Mouse (Mus musculus): ENCODE data around the gene Cdc42bpg. TPM values are rescaled to one million over a fixed set of nuclear protein-coding genes. Genes with fewer than 3 reads are reported as not detected.
"Not testable (repeated sequence)": the region's sequence is repeated elsewhere in the genome, so short reads cannot be mapped to it uniquely, and the experiment has no call there.

The Cdc42bpg gene
- polyA plus RNA-seq, 1 experiment from 2014 or later = 1.2 TPM

DNA sequence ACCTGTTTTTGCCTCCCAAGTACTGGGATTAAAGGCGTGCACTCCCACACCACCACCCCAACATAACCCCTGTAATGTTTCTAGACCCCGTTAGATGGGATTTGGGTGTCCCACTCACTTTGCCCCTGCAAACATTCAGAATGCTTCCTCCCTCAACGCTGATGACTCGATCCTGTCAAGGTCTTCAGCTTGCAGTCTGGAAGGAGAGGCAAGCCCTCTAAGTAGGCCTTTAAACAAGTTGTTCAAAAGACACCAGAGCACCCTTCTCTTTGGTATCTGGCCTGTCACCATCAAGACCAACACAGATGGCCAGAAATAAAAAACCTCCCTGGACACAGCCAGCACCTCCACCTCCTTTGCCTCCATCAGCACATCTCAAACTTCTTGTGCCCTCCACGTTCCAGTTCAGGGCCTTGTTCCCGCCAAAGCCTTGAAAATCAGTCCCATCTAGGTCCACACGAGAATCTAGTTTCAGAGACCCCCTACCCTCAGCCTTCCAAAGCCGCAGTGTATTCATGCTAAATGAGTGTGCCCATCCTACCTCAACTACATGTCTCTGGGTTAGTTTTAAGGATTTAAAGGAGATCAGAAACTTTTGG is 640 bp upstream of the Cdc42bpg start:
- peak overlapping the region; percentile 78 for H3K27ac ChIP-seq (ENCODE audit: low read depth, low read length)
- H3K4me1 ChIP-seq (replicated peaks; ENCODE audit: control insufficient read depth, insufficient read depth, low read length) = peaks cover 56% of the 10 kb centered on the region
- peak overlapping the region; percentile 85 for H3K4me2 ChIP-seq
- H3K4me3 ChIP-seq (ENCODE audit: low read depth, low read length) = peak overlapping the region; percentile 78
- no peaks in the 10 kb centered on the region for H3K27me3 ChIP-seq (replicated peaks; ENCODE audit: control insufficient read depth, insufficient read depth, low read length)
- ATAC-seq (replicated peaks; ENCODE audit: low FRiP score) (no peak), DNase-seq (ENCODE audit: low spot score) (no peak)
- H3K9ac ChIP-seq (ENCODE audit: low read depth, low read length) = peak overlapping the region; percentile 77
- H3K36me3 ChIP-seq (ENCODE audit: control insufficient read depth, insufficient read depth, low read length) = no peaks in the 10 kb centered on the region
- WGBS = 50% methylated on average over 8 of the region's 8 CpGs
- no peaks in the 10 kb centered on the region for H3K9me3 ChIP-seq (ENCODE audit: control insufficient read depth, low read length)

DNA sequence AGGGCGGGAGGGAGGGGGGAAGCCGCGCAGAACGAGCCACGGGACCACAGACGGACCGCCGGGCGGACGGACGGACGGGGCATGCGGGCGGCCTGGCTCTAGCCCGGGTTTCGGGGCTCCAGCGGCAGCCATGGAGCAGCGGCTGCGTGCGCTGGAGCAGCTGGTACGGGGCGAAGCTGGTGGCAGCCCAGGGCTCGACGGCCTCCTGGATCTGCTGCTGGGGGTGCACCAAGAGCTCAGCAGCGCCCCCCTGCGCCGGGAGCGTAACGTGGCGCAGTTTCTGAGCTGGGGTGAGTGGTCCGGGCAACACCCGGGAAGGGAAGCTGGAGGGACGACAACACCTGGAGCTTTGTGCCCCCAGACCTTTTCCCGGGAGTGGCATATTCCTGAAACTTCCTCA is 330 bp downstream of the Cdc42bpg start:
- peaks cover 48% of the 10 kb centered on the region for H3K4me1 ChIP-seq (replicated peaks; ENCODE audit: control insufficient read depth, insufficient read depth, low read length)
- no peaks in the 10 kb centered on the region for H3K27me3 ChIP-seq (replicated peaks; ENCODE audit: control insufficient read depth, insufficient read depth, low read length)
- no peaks in the 10 kb centered on the region for H3K36me3 ChIP-seq (ENCODE audit: control insufficient read depth, insufficient read depth, low read length)
- peak overlapping the region; percentile 78 for H3K27ac ChIP-seq (ENCODE audit: low read depth, low read length)
- ATAC-seq (replicated peaks; ENCODE audit: low FRiP score) = peak; percentile 49
- peak overlapping the region; percentile 77 for H3K9ac ChIP-seq (ENCODE audit: low read depth, low read length)
- peak; percentile 81 for DNase-seq (ENCODE audit: low spot score)
- peak overlapping the region; percentile 85 for H3K4me2 ChIP-seq
- WGBS = under 1% methylated on average over 33 of the region's 34 CpGs
- no peaks in the 10 kb centered on the region for H3K9me3 ChIP-seq (ENCODE audit: control insufficient read depth, low read length)
- peak overlapping the region; percentile 78 for H3K4me3 ChIP-seq (ENCODE audit: low read depth, low read length)

DNA sequence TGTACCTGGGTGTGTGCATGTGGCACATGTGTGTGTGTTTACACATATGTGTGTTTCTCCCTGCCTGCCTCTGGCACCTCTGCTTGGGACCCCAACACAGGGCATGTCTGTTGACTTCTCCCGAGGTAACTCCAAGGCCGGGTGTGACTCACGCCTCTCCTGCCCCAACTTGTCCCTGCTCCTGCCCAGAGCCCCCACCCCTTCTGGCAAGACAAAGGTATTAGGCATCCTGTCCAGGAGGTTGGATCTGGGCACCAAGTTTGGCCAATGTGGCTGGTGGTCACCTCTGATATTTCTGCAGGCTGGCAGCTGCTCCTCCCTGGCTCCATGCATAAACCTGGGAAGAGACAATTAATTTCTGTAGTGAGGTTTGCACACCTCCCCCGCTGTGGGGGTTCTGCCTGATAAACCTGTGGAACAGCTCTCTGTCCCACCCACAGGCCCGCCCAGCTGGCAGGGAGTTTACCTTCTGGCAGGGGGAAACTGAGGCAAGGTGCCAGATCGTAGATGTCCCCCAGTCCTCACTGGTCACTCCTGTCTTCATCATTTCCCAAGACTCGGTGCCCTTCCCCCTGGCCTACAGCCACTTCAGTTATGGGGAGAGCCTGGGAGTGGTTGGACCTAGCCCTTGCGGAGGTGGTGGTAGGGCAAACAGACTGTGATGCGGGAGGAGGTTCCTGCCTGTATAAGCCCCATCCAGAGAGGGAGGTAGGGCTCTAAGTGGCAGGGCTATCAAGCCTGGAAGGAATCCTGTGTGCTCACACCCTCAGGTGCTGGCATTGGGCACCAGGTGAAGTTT is 1.7 kb downstream of the Cdc42bpg start:
- Histone ChIP-seq H3K36me3 (ENCODE audit: control insufficient read depth, insufficient read depth, low read length) (no peaks in the 10 kb centered on the region), H3K9ac (ENCODE audit: low read depth, low read length) (no peak overlapping the region), H3K27ac (ENCODE audit: low read depth, low read length) (no peak overlapping the region; the same call in 1 of the 2 replicates), H3K9me3 (ENCODE audit: control insufficient read depth, low read length) (no peaks in the 10 kb centered on the region), H3K4me3 (ENCODE audit: low read depth, low read length) (0 out of 2 replicates have a peak overlapping the region, but pooled peaks have one; percentile 78), H3K27me3 (replicated peaks; ENCODE audit: control insufficient read depth, insufficient read depth, low read length) (no peaks in the 10 kb centered on the region), H3K4me1 (replicated peaks; ENCODE audit: control insufficient read depth, insufficient read depth, low read length) (peaks cover 35% of the 10 kb centered on the region), H3K4me2 (peak overlapping the region; percentile 85)
- 72% methylated on average over 9 of the region's 9 CpGs for WGBS
- DNase-seq (ENCODE audit: low spot score) = no peak
- no peak for ATAC-seq (replicated peaks; ENCODE audit: low FRiP score)

DNA sequence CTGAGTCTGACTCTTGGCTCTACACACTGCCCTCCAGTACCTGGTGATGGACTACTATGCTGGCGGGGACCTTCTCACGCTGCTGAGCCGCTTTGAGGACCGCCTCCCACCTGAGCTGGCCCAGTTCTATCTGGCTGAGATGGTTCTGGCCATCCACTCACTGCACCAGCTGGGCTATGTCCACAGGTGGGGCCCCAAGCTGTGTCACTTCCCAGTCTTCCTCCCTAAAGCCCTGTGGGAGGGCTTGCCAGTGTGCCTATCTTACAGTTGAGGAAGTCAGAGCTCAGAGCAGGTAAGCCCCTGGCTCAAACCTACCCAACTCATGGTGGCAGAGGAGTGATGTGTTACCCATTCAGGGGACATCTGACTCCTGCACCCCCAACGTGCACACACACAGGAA is 3.9 kb downstream of the Cdc42bpg start:
- ATAC-seq (replicated peaks; ENCODE audit: low FRiP score) (no peak), DNase-seq (ENCODE audit: low spot score) (no peak)
- Histone ChIP-seq H3K9me3 (ENCODE audit: control insufficient read depth, low read length) (no peaks in the 10 kb centered on the region), H3K9ac (ENCODE audit: low read depth, low read length) (no peak overlapping the region), H3K27me3 (replicated peaks; ENCODE audit: control insufficient read depth, insufficient read depth, low read length) (no peaks in the 10 kb centered on the region), H3K4me1 (replicated peaks; ENCODE audit: control insufficient read depth, insufficient read depth, low read length) (peaks cover 18% of the 10 kb centered on the region), H3K4me2 (no peak overlapping the region), H3K36me3 (ENCODE audit: control insufficient read depth, insufficient read depth, low read length) (0 out of 2 replicates have a peak, but pooled peaks cover 3% of the 10 kb centered on the region), H3K27ac (ENCODE audit: low read depth, low read length) (no peak overlapping the region), H3K4me3 (ENCODE audit: low read depth, low read length) (no peak overlapping the region)
- 88% methylated on average over 5 of the region's 5 CpGs for WGBS

DNA sequence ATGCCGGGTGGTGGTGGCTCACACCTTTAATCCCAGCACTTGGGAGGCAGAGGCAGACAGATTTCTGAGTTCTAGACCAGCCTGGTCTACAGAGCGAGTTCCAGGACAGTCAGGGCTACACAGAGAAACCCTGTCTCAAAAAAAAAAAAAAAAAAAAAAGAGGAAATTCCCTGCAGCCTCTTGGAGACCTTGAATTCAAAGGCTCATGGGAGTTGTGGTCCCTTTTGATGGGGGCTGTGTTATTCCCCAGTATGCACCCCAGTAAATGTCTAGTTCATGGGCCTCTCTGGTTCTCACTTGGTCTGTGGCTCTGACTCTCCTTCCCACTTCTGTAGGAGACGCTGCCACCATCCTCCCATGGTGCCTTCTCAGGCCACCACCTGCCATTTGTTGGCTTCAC is 5.5 kb downstream of the Cdc42bpg start:
- not testable (repeated sequence) for H3K9ac ChIP-seq (ENCODE audit: low read depth, low read length); H3K27me3 ChIP-seq (replicated peaks; ENCODE audit: control insufficient read depth, insufficient read depth, low read length); H3K36me3 ChIP-seq (ENCODE audit: control insufficient read depth, insufficient read depth, low read length); H3K4me2 ChIP-seq; DNase-seq (ENCODE audit: low spot score); H3K4me3 ChIP-seq (ENCODE audit: low read depth, low read length); ATAC-seq (replicated peaks; ENCODE audit: low FRiP score); H3K27ac ChIP-seq (ENCODE audit: low read depth, low read length); H3K9me3 ChIP-seq (ENCODE audit: control insufficient read depth, low read length)
- 83% methylated on average over 3 of the region's 3 CpGs for WGBS
- peaks cover 17% of the 10 kb centered on the region for H3K4me1 ChIP-seq (replicated peaks; ENCODE audit: control insufficient read depth, insufficient read depth, low read length)

DNA sequence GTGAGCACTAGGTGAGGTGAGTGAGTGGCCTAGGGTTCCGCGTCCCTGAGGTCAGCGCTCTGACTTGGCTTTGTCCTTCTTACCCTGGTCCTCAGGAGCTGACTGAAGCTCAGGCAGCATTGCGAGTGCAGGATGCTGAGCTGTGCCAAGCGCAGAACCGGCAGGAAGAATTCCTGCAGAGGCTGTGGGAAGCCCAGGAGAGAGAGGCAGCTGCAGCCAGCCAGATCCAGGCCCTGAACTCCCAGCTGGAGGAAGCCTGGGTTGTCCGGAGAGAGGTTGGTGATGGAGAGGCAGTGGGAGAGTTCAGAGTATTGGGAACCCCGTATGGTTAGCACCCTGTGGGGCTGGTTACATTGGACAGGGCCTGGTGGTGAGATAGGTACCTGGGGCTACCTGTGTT is 7.5 kb downstream of the Cdc42bpg start:
- WGBS = 91% methylated on average over 8 of the region's 8 CpGs
- peaks cover 20% of the 10 kb centered on the region; the same call in 1 of the 2 replicates for H3K36me3 ChIP-seq (ENCODE audit: control insufficient read depth, insufficient read depth, low read length)
- ATAC-seq (replicated peaks; ENCODE audit: low FRiP score) (no peak), DNase-seq (ENCODE audit: low spot score) (no peak)
- H3K4me1 ChIP-seq (replicated peaks; ENCODE audit: control insufficient read depth, insufficient read depth, low read length) = no peaks in the 10 kb centered on the region
- no peak overlapping the region for H3K9ac ChIP-seq (ENCODE audit: low read depth, low read length)
- no peak overlapping the region for H3K27ac ChIP-seq (ENCODE audit: low read depth, low read length)
- H3K27me3 ChIP-seq (replicated peaks; ENCODE audit: control insufficient read depth, insufficient read depth, low read length) = no peaks in the 10 kb centered on the region
- no peak overlapping the region for H3K4me2 ChIP-seq
- no peaks in the 10 kb centered on the region for H3K9me3 ChIP-seq (ENCODE audit: control insufficient read depth, low read length)
- H3K4me3 ChIP-seq (ENCODE audit: low read depth, low read length) = no peak overlapping the region

DNA sequence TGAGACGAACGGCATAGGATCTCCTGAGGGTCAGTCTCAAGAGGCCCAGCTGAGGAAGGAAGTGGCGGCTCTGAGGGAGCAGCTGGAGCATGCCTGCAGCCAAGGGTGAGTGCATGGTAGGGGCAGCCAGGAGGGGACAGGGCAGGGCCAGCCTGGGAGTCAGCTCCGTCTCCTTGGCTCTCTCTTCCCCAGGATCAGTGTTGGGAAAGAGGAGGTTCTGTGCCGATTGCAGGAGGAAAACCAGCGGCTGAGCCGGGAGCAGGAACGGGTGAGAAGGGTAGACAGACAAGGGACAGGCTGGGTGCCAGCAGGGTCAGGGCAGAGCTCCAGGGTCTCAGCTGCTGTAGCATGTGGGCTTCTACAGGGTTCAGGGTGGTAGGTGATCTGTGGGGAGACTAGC is 8.3 kb downstream of the Cdc42bpg start:
- 80% methylated on average over 8 of the region's 8 CpGs for WGBS
- Histone ChIP-seq H3K9ac (ENCODE audit: low read depth, low read length) (no peak overlapping the region), H3K4me3 (ENCODE audit: low read depth, low read length) (no peak overlapping the region), H3K9me3 (ENCODE audit: control insufficient read depth, low read length) (no peaks in the 10 kb centered on the region), H3K4me1 (replicated peaks; ENCODE audit: control insufficient read depth, insufficient read depth, low read length) (no peaks in the 10 kb centered on the region), H3K36me3 (ENCODE audit: control insufficient read depth, insufficient read depth, low read length) (peaks cover 22% of the 10 kb centered on the region; the same call in 1 of the 2 replicates), H3K4me2 (no peak overlapping the region), H3K27ac (ENCODE audit: low read depth, low read length) (no peak overlapping the region), H3K27me3 (replicated peaks; ENCODE audit: control insufficient read depth, insufficient read depth, low read length) (no peaks in the 10 kb centered on the region)
- ATAC-seq (replicated peaks; ENCODE audit: low FRiP score) = no peak
- no peak for DNase-seq (ENCODE audit: low spot score)

DNA sequence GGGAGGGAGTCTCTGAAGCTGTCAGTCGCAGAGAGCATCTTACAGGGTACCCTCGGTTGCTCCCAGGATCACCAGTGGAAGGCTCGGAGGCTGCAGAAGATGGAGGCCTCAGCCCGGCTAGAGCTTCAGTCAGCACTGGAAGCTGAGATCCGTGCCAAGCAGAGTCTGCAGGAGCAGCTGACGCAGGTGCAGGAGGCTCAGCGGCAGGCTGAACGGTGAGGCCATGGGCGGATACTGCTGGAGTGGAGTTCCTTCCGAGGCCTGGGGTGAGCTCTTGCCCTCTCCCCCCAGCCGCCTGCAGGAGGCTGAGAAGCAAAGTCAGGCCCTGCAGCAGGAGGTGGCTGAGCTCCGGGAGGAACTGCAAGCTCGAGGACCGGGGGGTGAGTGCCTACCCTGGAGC is 9.3 kb downstream of the Cdc42bpg start:
- H3K27ac ChIP-seq (ENCODE audit: low read depth, low read length) = no peak overlapping the region
- H3K9ac ChIP-seq (ENCODE audit: low read depth, low read length) = no peak overlapping the region
- DNase-seq (ENCODE audit: low spot score) (no peak), ATAC-seq (replicated peaks; ENCODE audit: low FRiP score) (no peak)
- WGBS = 82% methylated on average over 14 of the region's 14 CpGs
- no peak overlapping the region for H3K4me3 ChIP-seq (ENCODE audit: low read depth, low read length)
- H3K36me3 ChIP-seq (ENCODE audit: control insufficient read depth, insufficient read depth, low read length) = peaks cover 22% of the 10 kb centered on the region; the same call in 1 of the 2 replicates
- no peaks in the 10 kb centered on the region for H3K4me1 ChIP-seq (replicated peaks; ENCODE audit: control insufficient read depth, insufficient read depth, low read length)
- H3K9me3 ChIP-seq (ENCODE audit: control insufficient read depth, low read length) = no peaks in the 10 kb centered on the region
- H3K27me3 ChIP-seq (replicated peaks; ENCODE audit: control insufficient read depth, insufficient read depth, low read length) = no peaks in the 10 kb centered on the region
- H3K4me2 ChIP-seq = no peak overlapping the region
